Mouse (Mus musculus) megakaryocyte, embryonic 14.5 days (primary cell): ENCODE data around the gene Zfp948.

Source experiments
- FLI1 ChIP-seq: IDR thresholded peaks from 2 replicates; pipeline ENCODE4 v1.6.1; 2012; ENCODE audit warnings: low read length, inconsistent platforms, mixed read lengths
- GATA1 ChIP-seq: IDR thresholded peaks from 3 replicates; pipeline ENCODE4 v1.6.1; 2012; ENCODE audit warnings: mixed read lengths, low read length, inconsistent platforms, borderline replicate concordance

- TF ChIP-seq GATA1 (no peak), FLI1 (no peak)
These were observed 30.1 kb upstream of the Zfp948 start for GRCm38 (mm10) chr17:21536676-21537075.
